Mouse (Mus musculus) CD4-positive naive resting alpha-beta T cell, adult 76 days (primary cell): ENCODE results near the gene Gm29564. TPM values are rescaled to one million over a fixed set of nuclear protein-coding genes. Genes with fewer than 3 reads are reported as not detected.

Experiments used
- total RNA-seq: library from RNA; stranded (reverse); gene quantifications from one replicate; pipeline ENCODE4 v1.2.4, GENCODE M21; 2023

Gm29564 gene
- total RNA-seq, result not detected

GRCm38 (mm10) chrY:78212693-78213092, at the start of gene Gm29564:
Gene Gm29564 (plus strand): TSS chrY:78212993.

Other genes with a start within 250 kb of the Gm29564 start
- gene Gm20867, start 249.8 kb upstream of the Gm29564 start, total RNA-seq, result not detected